Mouse (Mus musculus): ENCODE data around the gene Tapt1.
A peak's percentile ranks its signal among the peaks of the same experiment; 100 is the strongest.
"Not testable (repeated sequence)": the region's sequence is repeated elsewhere in the genome, so short reads cannot be mapped to it uniquely, and the experiment has no call there.

The Tapt1 gene

DNA sequence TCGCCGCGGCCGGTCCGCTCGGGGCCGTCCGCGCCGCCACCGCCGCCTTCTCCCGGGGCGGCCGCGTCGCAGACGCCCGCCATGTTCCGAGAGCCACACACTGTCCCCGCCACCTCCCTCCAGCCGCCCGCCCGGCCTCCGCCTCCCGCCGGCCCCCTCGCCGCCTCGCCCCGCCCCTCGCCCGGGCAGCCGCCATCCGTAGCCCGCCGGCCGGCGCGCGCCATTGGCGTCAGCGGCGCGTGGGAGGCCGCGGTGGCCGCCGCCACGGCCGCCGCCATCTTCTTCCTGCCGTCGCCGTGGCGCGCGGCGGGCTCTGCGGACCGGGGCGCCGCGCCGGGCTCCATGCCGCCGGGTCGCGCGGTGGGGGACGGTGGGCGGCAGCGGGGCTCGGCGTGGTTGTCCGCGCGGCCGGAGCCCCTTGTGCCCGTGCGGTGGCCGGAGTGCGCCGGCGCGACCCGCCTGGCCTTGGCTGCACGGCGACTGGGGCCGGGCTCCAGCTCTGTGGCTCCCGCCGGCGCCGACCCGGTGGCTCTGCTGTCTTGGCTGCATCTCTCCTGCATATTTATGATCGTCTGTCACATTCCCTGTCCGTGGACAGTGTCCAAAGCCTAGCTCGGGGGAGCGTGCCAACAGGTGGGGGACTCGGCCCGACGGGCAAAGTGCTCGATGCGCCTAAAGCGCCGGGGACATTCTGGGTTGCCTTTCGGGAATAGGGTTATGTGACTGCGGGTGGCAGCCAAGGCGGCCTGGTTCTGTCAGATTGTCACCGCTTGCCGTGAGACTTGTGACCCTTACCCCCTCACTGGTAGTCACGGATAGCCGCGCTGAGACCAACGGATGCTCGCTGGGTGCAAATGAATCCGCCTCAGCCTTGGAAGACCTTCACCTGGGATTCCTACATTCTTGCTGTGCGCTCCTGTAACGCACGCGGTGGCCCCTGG lies at the start of gene Tapt1:
Tapt1 (minus strand) TSS at position 106 of the 941 bp plus-strand sequence.
- peak; percentile 93 for DNase-seq

DNA sequence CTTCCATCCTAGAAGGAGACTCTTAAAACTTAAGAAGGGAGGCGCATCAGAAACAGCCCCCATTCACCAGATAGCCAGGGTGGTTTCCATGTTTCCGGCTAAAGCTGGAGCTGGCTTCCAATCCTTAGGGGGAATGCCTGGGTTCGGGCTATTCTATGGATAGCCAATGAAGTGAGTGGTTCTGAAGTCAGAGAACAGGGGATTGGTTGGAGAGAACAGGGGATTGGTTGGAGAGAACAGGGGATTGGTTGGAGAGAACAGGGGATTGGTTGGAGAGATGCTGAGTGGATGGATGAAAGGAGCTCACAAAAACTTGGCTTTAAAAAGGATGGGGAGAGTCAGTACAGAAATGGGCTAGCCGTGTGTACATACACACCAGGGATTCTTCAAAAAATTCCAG lies 45.1 kb upstream of the Tapt1 start:
- no peak for DNase-seq

DNA sequence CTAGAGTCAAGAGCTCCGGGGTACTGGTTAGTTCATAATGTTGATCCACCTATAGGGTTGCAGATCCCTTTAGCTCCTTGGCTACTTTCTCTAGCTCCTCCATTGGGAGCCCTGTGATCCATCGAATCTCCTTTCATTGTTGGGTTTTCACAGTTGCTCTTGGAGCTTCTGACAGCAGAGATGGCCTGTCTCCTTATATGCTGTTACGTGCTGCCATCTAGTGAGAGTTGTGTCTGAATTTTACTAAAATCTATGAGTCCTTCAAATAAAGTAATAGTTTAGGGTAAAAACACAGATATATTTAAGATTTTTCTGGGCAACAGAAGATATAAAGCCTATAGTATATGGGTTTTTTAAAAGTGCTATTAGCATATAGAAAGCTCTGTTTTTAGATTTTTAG lies 42.1 kb upstream of the Tapt1 start:
- not testable (repeated sequence) for DNase-seq

DNA sequence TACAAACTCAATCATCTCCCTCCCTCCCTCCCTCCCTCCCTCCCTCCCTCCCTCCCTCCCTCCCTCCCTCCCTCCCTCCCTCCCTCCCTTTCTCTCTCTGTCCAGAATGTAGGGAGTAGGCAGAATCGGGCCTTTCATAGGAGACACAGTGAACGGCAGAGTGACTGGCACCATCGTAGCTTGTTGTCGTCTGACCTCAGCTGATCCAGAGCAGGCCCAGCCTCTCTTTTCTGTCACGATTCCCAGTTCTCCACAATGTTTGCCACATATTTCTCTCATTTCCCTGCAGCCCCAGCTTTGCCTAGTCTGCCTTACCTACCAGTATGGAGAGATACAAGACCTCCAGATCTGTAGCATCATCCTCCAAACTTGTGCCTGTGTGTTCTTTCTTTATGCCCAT lies 35.3 kb upstream of the Tapt1 start:
- DNase-seq = no peak

DNA sequence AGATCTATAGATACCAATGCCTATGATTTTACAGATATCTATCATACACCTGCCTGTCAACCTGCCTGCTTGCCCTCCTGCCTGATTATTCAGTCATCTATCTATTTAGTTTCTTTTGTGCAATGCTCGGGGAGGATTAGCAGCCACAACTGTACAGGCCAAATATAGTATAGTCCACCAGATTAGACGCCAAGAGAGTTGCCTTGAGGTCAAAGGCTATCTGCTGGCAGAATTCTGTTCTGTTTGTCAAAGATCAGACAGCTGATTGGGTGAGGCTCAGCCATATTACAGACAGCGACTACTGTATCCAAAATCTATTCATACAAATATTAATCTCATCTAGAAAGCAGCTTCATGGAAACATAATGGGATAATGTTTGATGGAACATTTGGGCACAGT lies 34.7 kb upstream of the Tapt1 start:
- DNase-seq = no peak

DNA sequence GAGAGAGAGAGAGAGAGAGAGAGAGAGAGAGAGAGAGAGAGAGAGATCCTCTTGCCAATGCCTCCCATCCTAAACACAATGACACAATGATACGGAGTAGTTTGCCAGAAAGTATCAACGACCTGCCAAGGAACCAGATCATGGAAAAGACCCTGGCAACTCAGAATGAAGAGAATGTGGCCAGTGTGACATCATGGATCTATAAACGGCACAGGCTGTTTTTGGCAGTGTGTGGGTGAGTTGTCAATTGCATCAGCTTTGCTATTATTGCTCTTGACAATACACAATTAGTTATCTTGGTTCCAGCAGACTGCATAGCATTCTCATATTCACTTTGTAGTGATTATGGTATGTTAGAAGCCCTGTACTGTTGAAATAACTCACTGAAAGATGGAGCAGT lies 33.3 kb upstream of the Tapt1 start:
- no peak for DNase-seq

DNA sequence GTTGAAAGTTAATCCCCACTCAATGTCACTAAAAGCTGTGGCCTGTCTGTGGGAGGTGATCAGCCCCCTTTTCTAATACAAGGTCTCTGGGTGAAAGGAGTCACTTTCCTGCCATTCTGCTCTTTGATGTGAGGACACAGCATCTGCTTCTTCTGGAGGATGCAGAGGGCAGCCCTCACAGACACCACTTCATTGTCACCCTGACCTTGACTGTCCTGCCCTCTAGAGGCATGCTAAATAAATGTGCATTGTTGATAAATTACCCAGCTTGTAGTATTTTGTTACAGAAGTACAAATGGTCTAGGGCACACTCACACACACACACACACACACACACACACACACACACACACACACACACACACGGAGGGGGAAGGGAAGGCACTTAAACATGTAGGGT lies 31.7 kb upstream of the Tapt1 start:
- no peak for DNase-seq

DNA sequence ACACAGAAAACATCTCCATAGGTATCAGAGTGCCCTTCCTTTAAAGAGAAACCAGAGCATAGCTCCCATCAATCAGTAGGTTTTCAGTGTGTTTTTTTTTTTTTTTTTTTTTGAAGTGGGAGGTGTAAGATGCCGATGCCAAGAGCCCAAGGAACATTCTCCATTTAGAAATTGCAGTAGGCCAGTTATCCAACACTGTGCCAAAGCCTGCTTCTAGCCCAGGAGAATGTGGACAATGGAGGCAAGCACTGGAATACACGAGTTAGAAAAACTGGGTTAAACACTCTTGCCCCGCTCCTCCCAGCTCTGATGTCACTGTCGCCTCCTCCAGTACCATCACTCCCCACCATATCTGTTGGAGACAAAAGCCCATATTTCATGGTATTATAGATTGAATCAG lies 31.0 kb upstream of the Tapt1 start:
- no peak for DNase-seq

DNA sequence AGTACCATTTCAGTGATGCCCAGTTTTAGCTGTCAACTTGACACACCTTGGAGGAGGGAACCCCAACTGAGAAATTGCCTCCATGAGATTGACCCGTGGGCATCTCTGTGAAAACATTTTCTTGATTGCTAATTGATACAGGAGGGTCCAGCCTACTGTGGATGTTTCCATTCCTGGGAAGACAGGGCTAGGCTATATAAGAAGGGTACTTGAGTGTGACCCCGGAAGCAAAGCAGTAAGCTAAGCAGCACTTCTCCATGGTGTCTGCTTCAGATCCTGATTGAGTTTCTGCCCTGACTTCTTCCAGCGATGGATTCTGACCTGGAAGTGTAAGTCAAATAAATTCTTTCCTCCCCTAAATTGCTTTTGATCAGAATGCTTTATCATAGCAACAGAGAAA lies 30.1 kb upstream of the Tapt1 start:
- no peak for DNase-seq

DNA sequence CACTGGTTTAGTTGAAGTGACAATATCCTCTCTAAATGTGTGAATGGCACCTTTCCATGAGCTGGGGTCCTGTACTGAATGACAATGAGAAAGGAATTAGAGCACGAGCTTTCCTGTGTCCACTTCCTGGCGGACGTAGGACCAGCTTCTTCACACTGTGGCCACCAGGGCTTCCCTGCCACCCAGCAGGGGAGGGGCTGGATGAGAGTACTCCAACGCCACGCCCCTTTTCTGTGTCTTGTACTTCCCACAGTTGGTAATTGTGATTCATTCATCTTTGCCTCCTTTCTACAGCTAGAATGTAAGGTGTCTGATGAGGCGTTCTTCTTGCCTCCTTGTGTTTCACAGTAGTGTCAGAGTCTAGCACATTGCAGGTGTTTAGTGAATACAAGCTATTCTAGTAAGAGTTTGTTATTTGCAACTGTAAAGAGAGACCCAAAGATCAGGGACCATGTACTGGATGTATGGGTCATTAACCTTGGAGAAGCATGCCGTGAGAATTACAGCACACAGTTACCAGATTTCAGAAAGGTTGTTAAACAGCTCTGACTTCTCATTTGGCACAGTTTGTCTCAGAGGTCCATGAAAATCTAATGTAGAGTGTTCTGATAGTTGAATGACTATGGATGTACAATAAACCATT lies 29.5 kb upstream of the Tapt1 start:
- DNase-seq = no peak

DNA sequence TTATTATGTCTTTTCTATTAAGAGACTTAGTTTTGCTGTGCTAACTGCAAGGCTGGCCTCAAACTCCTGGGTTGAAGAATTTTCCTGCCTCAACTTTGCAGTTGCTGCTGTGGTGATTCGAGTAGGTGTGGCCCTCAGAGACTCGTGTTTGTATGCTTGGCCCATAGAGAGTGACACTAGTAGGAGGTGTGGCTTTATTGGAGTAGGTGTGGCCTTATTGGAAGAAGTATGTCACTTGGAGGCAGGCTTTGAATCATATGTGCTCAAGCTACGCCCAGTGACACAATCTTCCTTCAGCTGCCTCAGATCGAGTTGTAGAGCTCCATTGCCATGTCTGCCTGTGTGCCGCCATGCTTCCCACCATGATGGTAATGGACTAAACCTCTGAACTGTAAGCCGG lies 27.0 kb upstream of the Tapt1 start:
- no peak for DNase-seq

DNA sequence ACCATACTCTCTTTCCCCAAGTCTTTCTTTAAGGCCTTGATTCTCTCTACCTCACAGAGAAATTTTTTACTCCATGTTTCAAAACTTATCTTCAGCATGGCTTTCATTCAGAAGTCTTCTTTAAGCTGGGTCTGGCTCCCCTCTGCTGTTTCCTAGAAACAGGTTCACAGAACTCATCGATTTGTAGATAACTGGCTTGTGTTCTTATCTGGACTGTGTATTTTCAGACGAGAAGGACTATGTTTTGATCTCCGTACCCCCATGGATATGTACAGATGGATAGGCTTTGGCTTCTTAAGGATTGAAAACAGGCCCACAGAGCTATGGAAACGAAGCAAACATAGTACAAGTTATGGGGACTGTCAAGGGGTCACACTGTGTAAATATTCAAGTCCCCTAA lies 26.0 kb upstream of the Tapt1 start:
- no peak for DNase-seq

DNA sequence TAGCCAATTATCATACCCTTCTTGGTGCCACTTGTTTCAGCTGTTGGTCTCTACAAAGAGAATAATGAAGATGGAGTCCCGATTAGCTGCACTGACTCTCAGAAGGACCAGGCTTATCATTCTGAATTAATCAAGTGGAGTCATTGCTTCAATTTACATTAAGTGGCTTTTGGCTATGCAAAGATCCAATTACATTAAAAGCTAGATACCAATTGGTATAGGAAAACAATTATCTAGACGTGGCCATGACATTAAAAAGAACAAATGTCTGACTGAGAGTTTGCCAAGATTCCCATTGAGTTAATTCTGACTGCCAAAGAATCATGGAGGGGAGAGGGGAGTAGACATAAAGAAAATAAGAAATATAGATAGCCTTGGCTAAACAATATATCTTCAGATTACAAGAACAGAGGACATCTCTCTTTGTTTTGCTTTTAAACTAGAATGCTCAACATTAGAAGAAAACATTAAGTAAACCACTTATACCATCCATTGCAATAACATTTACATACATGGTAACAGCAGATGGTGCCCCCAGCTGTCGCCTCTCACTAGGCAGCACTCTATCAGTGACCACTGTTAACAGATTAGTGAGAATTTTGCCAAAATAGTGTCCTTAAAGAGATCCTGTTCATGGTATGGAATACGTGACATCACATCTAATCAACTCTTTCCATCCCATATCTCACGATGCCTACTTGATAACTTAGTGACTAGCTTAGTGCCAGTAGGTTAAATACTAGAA lies 24.0 kb upstream of the Tapt1 start:
- no peak for DNase-seq

DNA sequence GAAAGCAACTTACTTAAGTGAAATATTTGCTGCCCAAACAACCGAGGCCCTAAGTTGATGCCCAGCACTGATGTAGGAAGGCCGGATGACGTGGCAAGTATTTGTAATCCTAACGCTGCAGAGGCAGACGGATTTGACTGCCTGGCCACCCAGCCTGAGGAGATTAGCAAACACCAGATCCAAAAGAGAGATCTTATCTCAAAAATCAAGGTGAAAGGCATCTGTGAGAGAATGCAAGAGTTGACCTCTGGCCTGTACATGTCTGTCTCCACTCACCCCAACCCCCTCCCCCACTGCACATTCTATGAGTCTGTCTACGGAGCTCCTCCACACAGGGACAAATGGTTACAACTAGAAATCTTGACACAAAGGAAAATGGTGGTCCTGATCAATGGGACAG lies 22.9 kb upstream of the Tapt1 start:
- DNase-seq = peak; percentile 5

DNA sequence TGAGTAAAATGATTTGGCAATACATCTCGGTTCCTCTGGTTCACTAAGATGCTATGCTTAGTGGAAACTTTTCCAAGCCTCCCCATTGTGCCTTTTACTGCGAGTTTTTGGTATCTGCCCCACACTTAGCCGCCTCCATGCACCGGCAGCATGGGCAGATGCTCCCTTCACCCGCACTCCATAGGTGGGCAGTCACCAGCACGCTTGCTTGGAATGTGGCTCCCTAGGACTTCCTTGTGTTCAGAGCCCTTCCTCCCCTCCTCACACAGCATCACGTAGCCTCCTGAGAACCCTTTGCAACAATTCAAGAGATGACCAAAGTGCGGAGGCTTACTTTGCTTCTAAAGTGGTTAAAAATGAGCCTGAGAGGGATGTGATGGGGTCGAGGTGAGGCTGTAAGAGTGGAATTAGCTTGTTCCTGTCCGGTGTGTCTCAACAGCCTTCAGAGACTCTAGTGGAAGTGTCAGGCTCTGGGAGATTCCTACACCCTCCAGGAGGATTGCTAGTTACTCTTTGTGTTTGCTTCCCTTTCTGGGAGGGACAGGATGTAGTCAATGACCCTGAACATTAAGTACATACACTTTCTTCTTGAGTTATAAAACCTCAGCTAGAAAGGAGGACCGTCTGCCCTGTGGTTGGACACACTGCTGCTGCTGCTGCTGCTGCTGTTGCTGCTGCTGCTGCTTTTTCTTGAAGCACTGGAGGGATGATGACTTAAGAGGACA lies 20.2 kb upstream of the Tapt1 start:
- DNase-seq = no peak

DNA sequence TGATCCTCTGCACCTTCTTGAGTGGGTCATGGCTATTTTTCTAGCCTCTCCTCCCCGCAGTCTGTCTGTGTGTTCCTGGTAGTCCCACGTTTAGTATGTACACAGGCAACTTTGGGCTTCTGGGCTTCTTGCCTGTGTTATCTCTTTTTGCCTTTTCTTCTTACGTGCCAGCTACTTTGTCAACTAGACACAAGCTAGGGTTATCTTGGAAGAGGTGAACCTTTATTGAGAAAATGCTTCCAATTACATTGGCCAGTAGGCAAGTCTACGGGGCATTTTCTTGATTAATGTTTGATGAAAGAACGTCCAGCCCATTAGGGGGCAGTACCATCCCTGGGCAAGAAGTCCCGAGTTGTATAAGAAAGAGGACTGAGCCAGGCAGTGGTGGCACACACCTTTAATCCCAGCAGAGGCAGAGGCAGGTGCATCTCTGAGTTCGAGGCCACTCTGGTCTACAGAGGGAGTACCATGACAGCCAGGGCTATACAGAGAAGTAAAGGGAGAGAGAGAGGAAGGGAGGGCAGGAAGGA lies 18.5 kb upstream of the Tapt1 start:
- no peak for DNase-seq

DNA sequence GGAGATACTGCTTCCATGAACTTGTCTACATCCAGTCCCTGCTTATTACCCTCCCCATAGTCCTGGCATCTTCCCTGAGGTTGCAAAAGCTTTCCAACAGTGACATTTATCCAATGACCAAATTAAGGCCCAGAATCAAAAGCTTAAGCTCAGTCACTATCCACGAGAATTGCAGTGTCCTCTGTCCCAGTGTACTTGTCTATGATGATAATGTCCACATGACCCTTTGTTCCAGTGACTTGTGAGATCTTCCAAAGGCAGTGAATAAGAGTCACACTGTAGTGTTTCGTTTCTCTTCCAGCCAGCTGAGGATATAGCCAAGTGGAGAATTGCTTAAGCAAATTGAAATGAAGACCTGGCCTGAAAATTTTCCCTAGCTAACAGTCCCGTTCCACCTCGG lies 16.4 kb upstream of the Tapt1 start:
- no peak for DNase-seq

DNA sequence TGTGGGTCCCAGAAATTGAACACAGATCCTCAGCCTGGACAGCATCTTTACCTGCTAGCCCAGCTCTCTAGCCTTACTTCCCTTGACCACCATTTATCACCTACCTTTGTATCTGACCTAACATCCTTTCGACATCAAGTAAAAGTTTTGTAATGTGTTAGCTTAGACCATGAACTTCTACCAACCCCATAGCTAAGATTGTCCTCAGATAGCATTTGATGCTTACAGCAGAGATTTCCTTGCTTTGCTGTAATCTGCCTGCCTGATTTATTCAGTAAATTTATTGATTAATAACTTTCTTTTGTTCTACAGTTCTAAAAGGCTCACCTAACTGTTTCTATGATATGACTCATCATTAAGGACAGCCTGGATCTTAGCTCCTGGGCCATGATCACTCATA lies 15.3 kb upstream of the Tapt1 start:
- no peak for DNase-seq

DNA sequence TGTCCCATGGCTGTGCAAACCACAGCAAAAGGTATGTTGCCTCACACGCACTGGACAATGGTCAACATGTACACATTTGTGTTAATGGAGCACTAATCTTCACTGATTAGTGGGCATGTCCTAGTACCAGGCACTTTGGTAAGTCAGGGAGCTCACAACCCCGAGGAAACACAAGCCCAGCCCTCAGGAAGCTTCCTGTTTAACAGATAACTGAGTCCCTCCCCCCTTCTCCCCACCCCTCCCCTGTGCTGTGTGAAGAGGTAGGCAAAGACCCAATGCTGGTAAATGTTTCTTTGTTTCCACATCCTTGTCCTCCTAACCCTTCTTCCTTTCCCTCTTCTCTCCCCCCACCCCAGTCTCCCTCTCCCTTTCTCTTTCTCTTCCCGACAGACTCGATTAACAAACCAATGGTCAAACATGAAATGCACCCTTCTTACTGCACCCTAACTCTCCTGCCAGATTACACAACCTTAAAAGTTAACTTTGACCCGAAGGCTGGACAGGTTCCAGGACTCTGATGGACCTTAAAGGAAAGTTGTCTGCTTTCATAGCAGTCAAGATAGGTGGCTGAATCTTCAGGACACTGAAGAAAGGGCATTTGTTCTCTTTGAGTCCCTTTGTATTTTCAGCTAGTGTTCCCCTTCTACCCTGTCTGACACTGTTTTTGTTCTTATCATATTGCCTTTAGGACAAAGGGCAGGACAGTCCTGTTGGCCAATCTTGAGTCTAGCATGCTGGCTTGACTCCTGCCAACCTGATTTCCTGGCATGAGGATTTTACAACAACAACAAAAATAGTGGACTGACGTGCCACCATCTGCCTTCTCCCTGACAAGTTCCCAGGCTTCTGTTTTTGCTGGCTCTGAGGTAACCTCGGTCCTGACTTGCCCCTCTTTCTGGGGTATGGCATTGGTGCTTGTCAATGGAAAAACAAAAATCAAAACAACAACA lies 13.0 kb upstream of the Tapt1 start:
- peak; percentile 32 for DNase-seq

DNA sequence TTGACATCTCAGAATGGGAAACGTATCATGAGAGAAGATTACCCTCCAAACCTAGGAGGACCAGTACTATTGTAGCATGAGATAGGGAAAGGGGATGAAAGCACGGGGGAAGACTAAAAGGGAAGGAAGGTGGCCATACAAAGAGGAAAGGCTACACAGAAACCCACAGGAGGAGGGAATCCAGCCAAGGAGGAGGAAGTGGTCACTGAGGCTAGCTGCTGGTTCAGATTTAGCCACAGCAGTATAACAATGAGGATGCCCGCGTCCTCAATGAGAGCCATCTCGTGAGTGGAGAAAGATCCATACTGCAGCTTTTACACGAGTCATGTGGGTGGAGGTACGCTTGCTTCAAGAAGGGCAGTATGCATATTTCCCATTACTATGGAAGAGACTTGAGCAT lies 11.8 kb upstream of the Tapt1 start:
- DNase-seq = no peak

DNA sequence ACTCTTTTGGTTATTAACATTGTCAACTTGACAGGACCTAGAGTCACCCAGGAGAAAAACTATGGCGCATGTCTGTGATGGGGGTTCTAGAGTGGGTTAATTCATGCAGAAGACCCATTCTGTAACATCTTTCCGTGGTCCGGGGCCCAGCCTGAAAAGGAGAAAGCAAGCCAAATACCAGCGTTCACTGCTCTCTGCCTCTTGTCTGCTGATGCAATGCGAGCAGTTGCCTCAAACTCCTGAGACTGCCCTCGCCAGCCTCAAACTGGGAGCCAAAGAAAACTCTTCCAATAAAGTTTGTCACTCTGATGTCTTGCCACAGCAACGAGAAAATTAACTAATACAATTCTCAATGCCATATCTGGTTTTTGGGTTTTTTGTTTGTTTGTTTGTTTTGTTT lies 8.2 kb upstream of the Tapt1 start:
- no peak for DNase-seq

DNA sequence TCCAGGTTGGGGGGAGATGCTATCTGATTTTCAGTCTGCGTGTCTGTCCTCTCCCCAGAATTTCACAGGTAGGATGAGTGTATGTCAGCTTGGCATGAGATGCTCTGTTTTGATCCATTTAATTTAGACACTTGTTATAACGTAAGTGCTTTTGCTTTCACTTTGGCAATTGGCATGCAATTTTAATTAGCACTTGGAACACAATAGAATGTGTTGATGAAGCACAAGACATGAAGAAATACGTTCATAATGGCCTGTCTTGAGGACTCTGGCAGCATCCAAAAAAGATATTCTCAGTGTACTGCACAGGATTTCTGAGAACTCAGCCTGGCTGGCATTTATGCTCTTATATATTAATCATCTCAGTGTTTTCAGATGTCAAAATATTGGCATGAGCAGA lies 7.5 kb upstream of the Tapt1 start:
- DNase-seq = no peak
